In the genomic region with DNA sequence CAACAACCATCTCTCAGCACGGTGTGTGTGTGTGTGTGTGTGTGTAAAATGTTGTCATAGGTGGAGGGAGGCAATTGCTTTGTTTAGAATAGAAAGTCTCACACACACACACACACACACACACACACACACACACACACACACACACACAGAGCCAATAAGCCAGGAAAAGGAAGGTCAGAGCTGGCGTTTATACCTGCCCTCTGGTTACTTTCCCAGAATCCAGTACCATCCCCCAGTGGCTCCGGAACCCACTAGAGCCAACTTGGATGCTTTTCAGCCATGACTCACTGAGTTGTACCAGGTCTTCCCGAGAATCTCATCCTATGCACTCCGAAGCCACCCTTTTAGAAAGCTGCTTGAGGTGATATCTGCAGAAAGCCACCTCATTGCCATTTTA, we compare ENCODE assay signal across 8 mouse cellular contexts.
DNase-seq lines count a peak whose midpoint lies in the region.

No protein-coding gene starts in this region.

- peak; percentile 67 for DNase-seq in adrenal gland, adult 2 months
- DNase-seq in adrenal gland, adult 18-20 months (ENCODE audit: low spot score in 2 of 2), result no peak
- DNase-seq in NIH3T3 (ENCODE audit: low read depth), result peak; percentile 74
- peak; percentile 54 for DNase-seq in fibroblast of lung, adult 2 months (ENCODE audit: low read depth)
- peak; percentile 57 to 64 for DNase-seq in kidney, postnatal 36 days
- DNase-seq in spleen, postnatal 10 days (ENCODE audit: low spot score in 2 of 2), result no peak
- DNase-seq in right cerebral cortex, adult 18-20 months, result no peak
- no peak for DNase-seq in thymus, postnatal 0 days (ENCODE audit: low spot score)

Comparison
In these comparisons a context has a peak if more than half of its experiments do, and no peak if none do; other contexts are left out.
1. DNase-seq: peak in adrenal gland, adult 2 months (single experiment), NIH3T3 (single experiment), fibroblast of lung, adult 2 months (single experiment) and kidney, postnatal 36 days (2 of 2); none in adrenal gland, adult 18-20 months (0 of 2), spleen, postnatal 10 days (0 of 2), right cerebral cortex, adult 18-20 months (single experiment) and thymus, postnatal 0 days (single experiment).